Comparison of ENCODE assay signal across 11 mouse cellular contexts in genomic region chr16:30797973-30798471, GRCm38 (mm10).
DNase-seq lines count a peak whose midpoint lies in the region; ATAC-seq lines count a peak whose summit lies in the region.
"Had no signal": no experiment of that assay in that cellular context is flagged by ENCODE, and none has a peak within 500 bp of the region (broad histone marks: within the 10 kb centered on the region; RNA-seq: fewer than 3 reads in every experiment).

No protein-coding gene starts in this region.

- 50% methylated on average over 7 of the region's 7 CpGs for WGBS in hindbrain, embryonic 14.5 days
- WGBS in hindbrain, embryonic 12.5 days: 60% methylated on average over 7 of the region's 7 CpGs
- 44% methylated on average over 7 of the region's 7 CpGs for WGBS in kidney, embryonic 16.5 days
- WGBS in stomach, embryonic 16.5 days: 36% methylated on average over 7 of the region's 7 CpGs

- H3K27ac ChIP-seq in hindbrain, embryonic 14.5 days: no peak overlapping the region
- no peak overlapping the region for H3K27ac ChIP-seq in hindbrain, embryonic 12.5 days
- peak overlapping the region; percentile 73 for H3K27ac ChIP-seq in kidney, embryonic 16.5 days (ENCODE audit: low read length)
- 0 out of 2 replicates have a peak overlapping the region, but pooled peaks have one; percentile 31 for H3K27ac ChIP-seq in stomach, embryonic 16.5 days (ENCODE audit: low read length)

- peak; percentile 59; the same call in 1 of the 2 replicates for ATAC-seq in hindbrain, embryonic 14.5 days (ENCODE audit: low FRiP score)
- ATAC-seq in hindbrain, embryonic 12.5 days (ENCODE audit: low FRiP score): no peak
- no peak for ATAC-seq in kidney, embryonic 16.5 days (ENCODE audit: low FRiP score, low TSS enrichment)
- 0 out of 2 replicates have a peak, but pooled peaks have one; percentile 31 for ATAC-seq in stomach, embryonic 16.5 days (ENCODE audit: insufficient read depth, low FRiP score)
- ATAC-seq: liver, postnatal 0 days had no signal

- H3K27me3 ChIP-seq in hindbrain, embryonic 14.5 days (ENCODE audit: control insufficient read depth, insufficient read depth, low read length): no peaks in the 10 kb centered on the region
- H3K27me3 ChIP-seq in hindbrain, embryonic 12.5 days: no peaks in the 10 kb centered on the region
- H3K27me3 ChIP-seq in kidney, embryonic 16.5 days (ENCODE audit: insufficient read depth, low read length): no peaks in the 10 kb centered on the region
- no peaks in the 10 kb centered on the region for H3K27me3 ChIP-seq in stomach, embryonic 16.5 days (ENCODE audit: control insufficient read depth, insufficient read depth, low read length)

- DNase-seq in hindbrain, embryonic 14.5 days (ENCODE audit: low spot score): peak; percentile 39
- DNase-seq in right cerebral cortex, postnatal 10 days (ENCODE audit: low spot score in 2 of 2): peak; percentile 36 to 58
- no peak for DNase-seq in right cerebral cortex, adult 2 months (ENCODE audit: low spot score in 2 of 2)
- no peak for DNase-seq in layer of hippocampus, adult 9-11 months
- no peak for DNase-seq in adrenal gland, postnatal 25 days
- DNase-seq: adrenal gland, adult 2 months; cerebellum, adult 9-11 months had no signal

- H3K9ac ChIP-seq in hindbrain, embryonic 14.5 days: no peak overlapping the region
- H3K9ac ChIP-seq in hindbrain, embryonic 12.5 days: no peak overlapping the region
- H3K9ac ChIP-seq in kidney, embryonic 16.5 days (replicated peaks; ENCODE audit: low read length): no peak overlapping the region
- H3K9ac ChIP-seq in stomach, embryonic 16.5 days (ENCODE audit: low read length): no peak overlapping the region
- H3K9ac ChIP-seq: liver, postnatal 0 days had no signal

- no peaks in the 10 kb centered on the region; the same call in 1 of the 2 replicates for H3K4me1 ChIP-seq in hindbrain, embryonic 14.5 days (replicated peaks; ENCODE audit: control insufficient read depth, insufficient read depth, low read length)
- 0 out of 2 replicates have a peak, but pooled peaks cover 5% of the 10 kb centered on the region for H3K4me1 ChIP-seq in hindbrain, embryonic 12.5 days
- peaks cover 26% of the 10 kb centered on the region for H3K4me1 ChIP-seq in kidney, embryonic 16.5 days (ENCODE audit: insufficient read depth, low read length)
- H3K4me1 ChIP-seq in stomach, embryonic 16.5 days (ENCODE audit: control insufficient read depth, insufficient read depth, low read length): peaks cover 9% of the 10 kb centered on the region; the same call in 1 of the 2 replicates

- H3K36me3 ChIP-seq in hindbrain, embryonic 14.5 days (replicated peaks; ENCODE audit: control insufficient read depth, insufficient read depth): no peaks in the 10 kb centered on the region
- H3K36me3 ChIP-seq in hindbrain, embryonic 12.5 days: no peaks in the 10 kb centered on the region
- H3K36me3 ChIP-seq in kidney, embryonic 16.5 days (ENCODE audit: insufficient read depth, low read length): no peaks in the 10 kb centered on the region
- no peaks in the 10 kb centered on the region for H3K36me3 ChIP-seq in stomach, embryonic 16.5 days (ENCODE audit: control insufficient read depth, insufficient read depth, low read length)

- H3K9me3 ChIP-seq in hindbrain, embryonic 14.5 days (ENCODE audit: control insufficient read depth, low read length): no peaks in the 10 kb centered on the region
- no peaks in the 10 kb centered on the region for H3K9me3 ChIP-seq in hindbrain, embryonic 12.5 days (replicated peaks)
- H3K9me3 ChIP-seq in kidney, embryonic 16.5 days (ENCODE audit: low read length): 0 out of 2 replicates have a peak, but pooled peaks cover 3% of the 10 kb centered on the region
- no peaks in the 10 kb centered on the region; the same call in 1 of the 2 replicates for H3K9me3 ChIP-seq in stomach, embryonic 16.5 days (replicated peaks; ENCODE audit: control insufficient read depth, low read length)

- no peak overlapping the region for H3K4me2 ChIP-seq in hindbrain, embryonic 14.5 days (replicated peaks)
- H3K4me2 ChIP-seq in hindbrain, embryonic 12.5 days (replicated peaks): no peak overlapping the region
- H3K4me2 ChIP-seq in kidney, embryonic 16.5 days (replicated peaks; ENCODE audit: low read depth, low read length): no peak overlapping the region
- no peak overlapping the region for H3K4me2 ChIP-seq in stomach, embryonic 16.5 days (ENCODE audit: low read depth, low read length)

- no peak overlapping the region for H3K4me3 ChIP-seq in hindbrain, embryonic 14.5 days (replicated peaks; ENCODE audit: low read length)
- no peak overlapping the region for H3K4me3 ChIP-seq in hindbrain, embryonic 12.5 days
- H3K4me3 ChIP-seq in kidney, embryonic 16.5 days (ENCODE audit: low read length): no peak overlapping the region
- H3K4me3 ChIP-seq in stomach, embryonic 16.5 days (replicated peaks; ENCODE audit: low read length): no peak overlapping the region

Comparison
In these comparisons a context has a peak if more than half of its experiments do, and no peak if none do; other contexts are left out.
1. ATAC-seq: peak in hindbrain, embryonic 14.5 days (single experiment) and stomach, embryonic 16.5 days (single experiment); none in hindbrain, embryonic 12.5 days (single experiment) and kidney, embryonic 16.5 days (single experiment).
2. DNase-seq: peak in hindbrain, embryonic 14.5 days (single experiment) and right cerebral cortex, postnatal 10 days (2 of 2); none in right cerebral cortex, adult 2 months (0 of 2), layer of hippocampus, adult 9-11 months (single experiment) and adrenal gland, postnatal 25 days (single experiment).
3. H3K27ac ChIP-seq: peak in kidney, embryonic 16.5 days (single experiment) and stomach, embryonic 16.5 days (single experiment); none in hindbrain, embryonic 14.5 days (single experiment) and hindbrain, embryonic 12.5 days (single experiment).